Mouse (Mus musculus) MEL (cell line): ENCODE results near the gene Csnk1g2. TPM values are rescaled to one million over a fixed set of nuclear protein-coding genes. Genes with fewer than 3 reads are reported as not detected.

Experiments
- DNase-seq: peaks from one replicate; pipeline ENCODE4 v3.0.0; 2011; ENCODE audit warnings: low read depth, low spot score
- H3K27ac ChIP-seq: 2 replicates; pipeline ENCODE4 v1.5.1; 2012; ENCODE audit warnings: low read depth, mild to moderate bottlenecking, control low read depth, low read length, moderate library complexity; ENCODE audit not compliant: control insufficient read depth
- H3K27me3 ChIP-seq, 2 experiments: fragments of 150-350 bp in 1 of 2; sonication (generic) in 1 of 2; 2 replicates each; pipeline ENCODE4 v1.6.1; 2012; ENCODE audit warnings: low read length in 2 of 2, mild to moderate bottlenecking in 2 of 2, improper control_type of control experiment in 1 of 2, moderate library complexity in 1 of 2; ENCODE audit not compliant: insufficient read depth in 2 of 2, control insufficient read depth in 1 of 2
- H3K36me3 ChIP-seq, 2 experiments: 2 replicates each; pipeline ENCODE4 v1.6.1; 2012 to 2014; ENCODE audit warnings: low read length in 2 of 2, improper control_type of control experiment in 1 of 2, inconsistent platforms in 1 of 2, mild to moderate bottlenecking in 1 of 2; ENCODE audit not compliant: insufficient read depth in 2 of 2, control insufficient read depth in 1 of 2
- H3K4me1 ChIP-seq, 2 experiments: fragments of 150-350 bp in 1 of 2; sonication (generic) in 1 of 2; 2 replicates each; pipeline ENCODE4 v1.6.1; 2012; ENCODE audit warnings: low read length in 2 of 2, improper control_type of control experiment in 1 of 2, mild to moderate bottlenecking in 1 of 2; ENCODE audit not compliant: insufficient read depth in 2 of 2, control insufficient read depth in 1 of 2
- H3K4me3 ChIP-seq, 2 experiments: fragments of 150-350 bp in 1 of 2; sonication (generic) in 1 of 2; 2 replicates each; pipeline ENCODE4 v1.5.1; 2012; ENCODE audit warnings: low read depth in 2 of 2, low read length in 2 of 2, mild to moderate bottlenecking in 2 of 2, moderate library complexity in 2 of 2, control low read depth in 1 of 2, improper control_type of control experiment in 1 of 2; ENCODE audit not compliant: control insufficient read depth in 1 of 2, insufficient read depth in 1 of 2
- H3K79me2 ChIP-seq: 2 replicates; pipeline ENCODE4 v1.6.1; 2012; ENCODE audit warnings: mild to moderate bottlenecking, low read length, moderate library complexity; ENCODE audit not compliant: control insufficient read depth, poor library complexity, insufficient read depth
- H3K9ac ChIP-seq: 2 replicates; pipeline ENCODE4 v1.6.1; 2012; ENCODE audit warnings: low read depth, mild to moderate bottlenecking, control low read depth, low read length, moderate library complexity; ENCODE audit not compliant: control insufficient read depth, poor library complexity, severe bottlenecking
- H3K9me3 ChIP-seq: fragments of 150-350 bp; sonication (generic); replicated peaks from 2 replicates; pipeline ENCODE4 v1.6.1; 2012; ENCODE audit warnings: mild to moderate bottlenecking, low read length, improper control_type of control experiment, moderate library complexity; ENCODE audit not compliant: insufficient read depth
- BHLHE40 ChIP-seq: IDR thresholded peaks from 2 replicates; pipeline ENCODE4 v1.6.1; 2012; ENCODE audit warnings: low read depth, mild to moderate bottlenecking, inconsistent platforms, low read length, improper control_type of control experiment, borderline replicate concordance
- CHD2 ChIP-seq: IDR thresholded peaks from 2 replicates; pipeline ENCODE4 v1.6.1; 2011; ENCODE audit warnings: low read length, improper control_type of control experiment
- CTCF ChIP-seq, 3 experiments: IDR thresholded peaks in 2 of 3; conservative IDR thresholded peaks in 1 of 3; 2 replicates each; pipeline ENCODE4 v1.5.1; 2011 to 2012; ENCODE audit warnings: low read length in 3 of 3, low read depth in 2 of 3, mild to moderate bottlenecking in 2 of 3, improper control_type of control experiment in 1 of 3, inconsistent platforms in 1 of 3, mixed read lengths in 1 of 3, moderate library complexity in 1 of 3; ENCODE audit not compliant: control insufficient read depth in 1 of 3, insufficient read depth in 1 of 3, poor library complexity in 1 of 3, severe bottlenecking in 1 of 3
- E2F4 ChIP-seq: IDR thresholded peaks from 2 replicates; pipeline ENCODE4 v1.6.1; 2011; ENCODE audit warnings: low read depth, low read length, improper control_type of control experiment, borderline replicate concordance
- ELF1 ChIP-seq: IDR thresholded peaks from 2 replicates; pipeline ENCODE4 v1.6.1; 2014; ENCODE audit warnings: low read depth, mild to moderate bottlenecking, inconsistent platforms, low read length, improper control_type of control experiment, moderate library complexity
- EP300 ChIP-seq, 2 experiments: IDR thresholded peaks; 2 replicates each; pipeline ENCODE4 v1.6.1; 2011; ENCODE audit warnings: improper control_type of control experiment in 2 of 2, low read length in 2 of 2, low read depth in 1 of 2, mild to moderate bottlenecking in 1 of 2
- ETS1 ChIP-seq: IDR thresholded peaks from 2 replicates; pipeline ENCODE4 v1.6.1; 2012; ENCODE audit warnings: low read depth, mild to moderate bottlenecking, inconsistent platforms, low read length, improper control_type of control experiment, moderate library complexity
- GABPA ChIP-seq: IDR thresholded peaks from 2 replicates; pipeline ENCODE4 v1.6.1; 2012; ENCODE audit warnings: low read depth, mild to moderate bottlenecking, inconsistent platforms, low read length, improper control_type of control experiment, moderate library complexity
- GATA1 ChIP-seq: IDR thresholded peaks from 2 replicates; pipeline ENCODE4 v1.6.1; 2011; ENCODE audit warnings: low read depth, low read length, improper control_type of control experiment
- HCFC1 ChIP-seq: IDR thresholded peaks from 2 replicates; pipeline ENCODE4 v1.6.1; 2012; ENCODE audit warnings: low read depth, mild to moderate bottlenecking, inconsistent platforms, low read length, improper control_type of control experiment, moderate library complexity
- KAT2A ChIP-seq: conservative IDR thresholded peaks from 2 replicates; pipeline ENCODE4 v1.6.1; 2012; ENCODE audit warnings: low read depth, low read length, improper control_type of control experiment, inconsistent platforms
- MXI1 ChIP-seq: IDR thresholded peaks from 2 replicates; pipeline ENCODE4 v1.6.1; 2011; ENCODE audit warnings: mild to moderate bottlenecking, low read depth, low read length, improper control_type of control experiment
- MYB ChIP-seq: IDR thresholded peaks from 2 replicates; pipeline ENCODE4 v1.6.1; 2011; ENCODE audit warnings: mild to moderate bottlenecking, low read depth, low read length, improper control_type of control experiment
- NELFE ChIP-seq: IDR thresholded peaks from 2 replicates; pipeline ENCODE4 v1.6.1; 2011; ENCODE audit warnings: low read depth, low read length, improper control_type of control experiment
- NRF1 ChIP-seq: IDR thresholded peaks from 2 replicates; pipeline ENCODE4 v1.6.1; 2014; ENCODE audit warnings: low read depth, mild to moderate bottlenecking, inconsistent platforms, low read length, improper control_type of control experiment, moderate library complexity; ENCODE audit not compliant: poor library complexity, insufficient read depth, severe bottlenecking
- POLR2A ChIP-seq, 2 experiments: IDR thresholded peaks; 2 replicates each; pipeline ENCODE4 v1.6.1; 2011 to 2012; ENCODE audit warnings: low read length in 2 of 2, mild to moderate bottlenecking in 2 of 2, control low read depth in 1 of 2, improper control_type of control experiment in 1 of 2, low read depth in 1 of 2, moderate library complexity in 1 of 2; ENCODE audit not compliant: control insufficient read depth in 1 of 2, insufficient read depth in 1 of 2, poor library complexity in 1 of 2
- POLR2AphosphoS5 ChIP-seq: IDR thresholded peaks from 2 replicates; pipeline ENCODE4 v1.6.1; 2012; ENCODE audit warnings: low read depth, borderline replicate concordance, mild to moderate bottlenecking, inconsistent platforms, low read length, moderate library complexity, mixed read lengths
- RAD21 ChIP-seq: IDR thresholded peaks from 2 replicates; pipeline ENCODE4 v1.6.1; 2011; ENCODE audit warnings: mild to moderate bottlenecking, low read depth, low read length, improper control_type of control experiment
- SIN3A ChIP-seq: IDR thresholded peaks from 2 replicates; pipeline ENCODE4 v1.6.1; 2012; ENCODE audit warnings: low read length, improper control_type of control experiment, inconsistent platforms
- SMC3 ChIP-seq: IDR thresholded peaks from 2 replicates; pipeline ENCODE4 v1.6.1; 2011; ENCODE audit warnings: low read depth, low read length, improper control_type of control experiment
- TAL1 ChIP-seq: IDR thresholded peaks from 2 replicates; pipeline ENCODE4 v1.6.1; 2012; ENCODE audit warnings: mild to moderate bottlenecking, inconsistent platforms, low read length, moderate library complexity, mixed read lengths
- TBP ChIP-seq: IDR thresholded peaks from 2 replicates; pipeline ENCODE4 v1.8.0; 2011; ENCODE audit warnings: low read depth, low read length, improper control_type of control experiment
- TCF12 ChIP-seq: IDR thresholded peaks from 2 replicates; pipeline ENCODE4 v1.6.1; 2014; ENCODE audit warnings: low read depth, mild to moderate bottlenecking, inconsistent platforms, low read length, improper control_type of control experiment, moderate library complexity
- UBTF ChIP-seq: IDR thresholded peaks from 2 replicates; pipeline ENCODE4 v1.6.1; 2012; ENCODE audit warnings: low read depth, mild to moderate bottlenecking, inconsistent platforms, low read length, improper control_type of control experiment, moderate library complexity, borderline replicate concordance; ENCODE audit not compliant: insufficient read depth
- USF2 ChIP-seq, 2 experiments: IDR thresholded peaks; 2 replicates each; pipeline ENCODE4 v1.6.1; 2011 to 2012; ENCODE audit warnings: improper control_type of control experiment in 2 of 2, low read length in 2 of 2, borderline replicate concordance in 1 of 2, inconsistent platforms in 1 of 2, low read depth in 1 of 2, mild to moderate bottlenecking in 1 of 2; ENCODE audit not compliant: insufficient read depth in 1 of 2
- ZC3H11A ChIP-seq: IDR thresholded peaks from 2 replicates; pipeline ENCODE4 v1.6.1; 2012; ENCODE audit warnings: low read depth, mild to moderate bottlenecking, inconsistent platforms, low read length, improper control_type of control experiment
- ZMIZ1 ChIP-seq: IDR thresholded peaks from 2 replicates; pipeline ENCODE4 v1.6.1; 2012; ENCODE audit warnings: low read depth, mild to moderate bottlenecking, inconsistent platforms, low read length, improper control_type of control experiment, moderate library complexity
- polyA plus RNA-seq, 2 experiments: library from polyadenylated mRNA; stranded (reverse) in 1 of 2; unstranded in 1 of 2; fragments of >175 nt in 1 of 2; fragments of >200 nt in 1 of 2; gene quantifications; 2 replicates each; pipeline versions ENCODE4 v1.2.1 to v1.2.4; 2012; ENCODE audit warnings: low replicate concordance in 2 of 2, low read depth in 1 of 2; ENCODE audit not compliant: insufficient read length in 2 of 2, insufficient read depth in 1 of 2, missing spikeins in 1 of 2
- total RNA-seq: library from RNA; depleted of rRNA; stranded (reverse); fragments of 300-350 nt; gene quantifications from 2 replicates; pipeline ENCODE4 v1.2.3, GENCODE M21; 2012

The Csnk1g2 gene
- total and polyA plus RNA-seq, 3 experiments = 132 to 231 TPM; not detected in 1

- TF ChIP-seq SIN3A (no peak), SMC3 (no peak), MXI1 (no peak), USF2 (IDR thresholded peaks at IDR 0.05; ENCODE audit: borderline replicate concordance in 1 of 2, insufficient read depth in 1 of 2, low read depth in 1 of 2, low read length in 2 of 2) (no peak)
- Histone ChIP-seq H3K4me3 (peak overlapping the region; percentile 86 to 92), H3K4me1 (peaks cover 3 to 21% of the 10 kb centered on the region in 2 experiments), H3K9me3 (no peaks in the 10 kb centered on the region), H3K79me2 (peaks cover 8% of the 10 kb centered on the region), H3K27me3 (no peaks in the 10 kb centered on the region), H3K9ac (peak overlapping the region; percentile 90), H3K27ac (peak overlapping the region; percentile 34; the same call in 1 of the 2 replicates), H3K36me3 (peaks cover 0 to 9% of the 10 kb centered on the region in 2 experiments; a peak in 2 of 4 replicates)
- no peak for DNase-seq
These were observed 32.9 kb downstream of the Csnk1g2 start for GRCm38 (mm10) chr10:80655406-80656129.

- H3K4me1 ChIP-seq = peaks cover 3 to 21% of the 10 kb centered on the region in 2 experiments
- TF ChIP-seq SIN3A = peak; percentile 63
- no peak for TF ChIP-seq NRF1
- peak; percentile 46; the same call in 1 of the 2 replicates for TF ChIP-seq TBP
- no peak for TF ChIP-seq ZMIZ1
- TF ChIP-seq POLR2A (IDR thresholded peaks at IDR 0.05; ENCODE audit: control insufficient read depth in 1 of 2, insufficient read depth in 1 of 2, low read depth in 1 of 2, low read length in 2 of 2, poor library complexity in 1 of 2) = peak; percentile 43 to 91; a peak in 3 of 4 replicates
- TF ChIP-seq TAL1 = no peak
- TF ChIP-seq MYB = no peak
- TF ChIP-seq EP300 (IDR thresholded peaks at IDR 0.05; ENCODE audit: low read depth in 1 of 2, low read length in 2 of 2) = peak in 1 of 2 experiments; percentile 36; a peak in 1 of 4 replicates
- no peak for TF ChIP-seq GABPA
- TF ChIP-seq KAT2A = no peak
- 0 out of 2 replicates have a peak, but pooled peaks have one; percentile 8 for TF ChIP-seq ZC3H11A
- no peak for TF ChIP-seq POLR2AphosphoS5
- peak; percentile 60 for TF ChIP-seq NELFE
- no peak for TF ChIP-seq RAD21
- TF ChIP-seq MXI1 = peak; percentile 28; the same call in 1 of the 2 replicates
- no peak for TF ChIP-seq E2F4
- peak; percentile 63; the same call in 1 of the 2 replicates for TF ChIP-seq HCFC1
- TF ChIP-seq ETS1 = peak; percentile 36; the same call in 1 of the 2 replicates
- TF ChIP-seq CTCF (IDR thresholded peaks at IDR 0.05 in 2 of 3, conservative IDR thresholded peaks at IDR 0.05 in 1 of 3; ENCODE audit: control insufficient read depth in 1 of 3, insufficient read depth in 1 of 3, low read depth in 2 of 3, low read length in 3 of 3, poor library complexity in 1 of 3, severe bottlenecking in 1 of 3) = no peak
- no peak for TF ChIP-seq UBTF
- TF ChIP-seq GATA1 = no peak
- TF ChIP-seq CHD2 = no peak
- TF ChIP-seq BHLHE40 = peak; percentile 12; the same call in 1 of the 2 replicates
- TF ChIP-seq SMC3 = no peak
- peak; percentile 50; the same call in 1 of the 2 replicates for TF ChIP-seq TCF12
- TF ChIP-seq ELF1 = peak; percentile 62
These were observed 33.7 kb downstream of the Csnk1g2 start for GRCm38 (mm10) chr10:80656130-80656862.

More at GRCm38 (mm10) chr10:80656130-80656862, 33.7 kb downstream of the Csnk1g2 start:
- H3K27me3 ChIP-seq = no peaks in the 10 kb centered on the region
- H3K27ac ChIP-seq = peak overlapping the region; percentile 34; the same call in 1 of the 2 replicates
- H3K9me3 ChIP-seq = no peaks in the 10 kb centered on the region
- H3K9ac ChIP-seq = peak overlapping the region; percentile 90
- H3K36me3 ChIP-seq = peaks cover 0 to 9% of the 10 kb centered on the region in 2 experiments; a peak in 2 of 4 replicates
- peak; percentile 98 for DNase-seq
- peaks cover 8% of the 10 kb centered on the region for H3K79me2 ChIP-seq
- peak overlapping the region; percentile 86 to 92 for H3K4me3 ChIP-seq
